In genomic region chr3:84815461-84815860, GRCm38 (mm10) we compare ENCODE assay signal across 7 mouse cellular contexts. TPM values are rescaled to one million over a fixed set of nuclear protein-coding genes. Genes with fewer than 3 reads are reported as not detected.
DNase-seq lines count a peak whose midpoint lies in the region; ATAC-seq and TF ChIP-seq lines count a peak whose summit lies in the region.

No protein-coding gene starts in this region.

- no peaks in the 10 kb centered on the region for H3K27me3 ChIP-seq in hindbrain, postnatal 0 days (ENCODE audit: insufficient read depth, low read length)

- peak overlapping the region; percentile 100 for H3K4me2 ChIP-seq in hindbrain, postnatal 0 days (ENCODE audit: low read depth, low read length)

- WGBS in hindbrain, postnatal 0 days = under 1% methylated on average over 28 of the region's 29 CpGs

- H3K4me1 ChIP-seq in hindbrain, postnatal 0 days (ENCODE audit: insufficient read depth, low read length) = peaks cover 4% of the 10 kb centered on the region; the same call in 1 of the 2 replicates

- peak; percentile 59 for DNase-seq in T-cell, adult 2 months (ENCODE audit: low spot score)
- DNase-seq in cerebellum, postnatal 14 days = peak; percentile 31 to 35
- DNase-seq in frontal cortex, postnatal 36 days (ENCODE audit: low spot score in 2 of 2) = peak; percentile 19 to 29
- peak; percentile 57 for DNase-seq in hindbrain, postnatal 0 days (ENCODE audit: low spot score)
- peak; percentile 41 to 44 for DNase-seq in left cerebral cortex, postnatal 36 days (ENCODE audit: low spot score in 2 of 2)
- peak; percentile 43 for DNase-seq in right cerebral cortex, postnatal 4 days

- no peaks in the 10 kb centered on the region for H3K36me3 ChIP-seq in hindbrain, postnatal 0 days (ENCODE audit: insufficient read depth, low read length)

- H3K27ac ChIP-seq in hindbrain, postnatal 0 days = peak overlapping the region; percentile 95

- H3K9ac ChIP-seq in hindbrain, postnatal 0 days (replicated peaks; ENCODE audit: low read length) = peak overlapping the region; percentile 88

- TF ChIP-seq CTCF in hindbrain, postnatal 0 days (IDR thresholded peaks at IDR 0.05; ENCODE audit: low read depth) = no peak

- no peaks in the 10 kb centered on the region for H3K9me3 ChIP-seq in hindbrain, postnatal 0 days (ENCODE audit: low read length)

- intact Hi-C loops in left cerebral cortex, postnatal 36 days (cut with DNase I) = loop anchor here (10.0 kb wide), 1 partner anchor 121 kb away; no protein-coding TSS in a partner anchor

- no peak for ATAC-seq in hindbrain, postnatal 0 days
- ATAC-seq in megakaryocyte-erythroid progenitor cell, adult 5-6 weeks (replicated peaks; ENCODE audit: low FRiP score, low TSS enrichment, poor library complexity, severe bottlenecking) = peak; percentile 35

- H3K4me3 ChIP-seq in hindbrain, postnatal 0 days (ENCODE audit: low read length) = peak overlapping the region; percentile 99

RNA-seq across cellular contexts. Expression of gene Fbxw7, which starts 0.4 kb away (rescaled TPM):
- total RNA-seq in hindbrain, postnatal 0 days (2014; rRNA removed) = 40.6 and 40.7 TPM in 2 replicates
- 39.2 and 40.1 TPM in 2 replicates for polyA plus RNA-seq in hindbrain, postnatal 0 days (2015; fragmentation: Nextera tagmentation; extraction: Ambion mirVana)
- total RNA-seq in left cerebral cortex, postnatal 36 days (2021) = 100 to 1,000 TPM; 247 to 264 TPM
- total RNA-seq in megakaryocyte-erythroid progenitor cell, adult 5-6 weeks (2014; fragmentation: Nextera tagmentation) = 10.6 and 16.4 TPM in 2 replicates
- total RNA-seq in megakaryocyte-erythroid progenitor cell, adult 5-6 weeks (2017) = 18.9 and 19.7 TPM in 2 replicates
